Mouse (Mus musculus) liver, embryonic 14.5 days (tissue): ENCODE data around the gene Ccdc18.

Experiments
- CTCF ChIP-seq: IDR thresholded peaks from 2 replicates; pipeline ENCODE4 v1.5.1; 2016; ENCODE audit warnings: antibody characterized with exemption, low read depth, control low read depth
- EP300 ChIP-seq: IDR thresholded peaks from 2 replicates; pipeline ENCODE4 v1.6.1; 2016; ENCODE audit warnings: antibody characterized with exemption, low read depth

- TF ChIP-seq CTCF = peak; percentile 64
- TF ChIP-seq EP300 = no peak
Measured at GRCm38 (mm10) chr5:108163695-108164094, 31.0 kb downstream of the Ccdc18 start.
